Mouse (Mus musculus): Measurements from ENCODE around the gene Tmem59l.
"Not testable (repeated sequence)": the region's sequence is repeated elsewhere in the genome, so short reads cannot be mapped to it uniquely, and the experiment has no call there.

GRCm38 (mm10) chr8:70511174-70511573, 24.0 kb upstream of the Tmem59l start:
- not testable (repeated sequence) for TF ChIP-seq CTCF (IDR thresholded peaks at IDR 0.05; ENCODE audit: borderline replicate concordance, insufficient read depth, low read depth, low read length); POLR2A (IDR thresholded peaks at IDR 0.05; ENCODE audit: borderline replicate concordance, insufficient read depth, low read length)

Data from cerebellum, adult 2 months (tissue).